Comparison of ENCODE assay signal across 8 mouse cellular contexts in the genomic region with DNA sequence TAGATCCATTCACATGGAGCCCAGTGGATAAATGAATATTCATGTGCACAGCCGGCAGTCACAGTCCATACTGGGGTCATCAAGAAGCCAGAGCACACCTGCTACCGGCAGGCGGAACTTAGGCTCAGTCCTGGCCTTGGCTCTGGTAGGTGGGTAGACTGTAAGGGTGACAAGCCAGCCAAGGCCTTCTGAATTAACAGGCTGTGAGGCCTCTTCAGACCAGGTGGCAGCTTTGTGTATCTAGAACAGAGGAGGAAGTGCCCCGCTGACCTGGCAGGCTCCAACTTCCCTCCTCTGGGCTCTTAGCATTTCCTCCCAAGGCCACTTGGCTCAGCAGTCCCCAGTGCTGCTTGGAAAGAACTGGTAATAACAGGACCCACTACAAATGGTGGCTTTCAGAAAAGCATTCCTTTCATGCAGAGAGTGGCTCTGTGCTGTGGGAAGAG. TPM values are rescaled to one million over a fixed set of nuclear protein-coding genes. Genes with fewer than 3 reads are reported as not detected.
DNase-seq lines count a peak whose midpoint lies in the region; ATAC-seq lines count a peak whose summit lies in the region.
"Had no signal": no experiment of that assay in that cellular context is flagged by ENCODE, and none has a peak within 500 bp of the region (broad histone marks: within the 10 kb centered on the region; RNA-seq: fewer than 3 reads in every experiment).

No protein-coding gene starts in this region.

- no peaks in the 10 kb centered on the region for H3K9me3 ChIP-seq in forebrain, embryonic 13.5 days (replicated peaks)
- H3K9me3 ChIP-seq: limb, embryonic 12.5 days had no signal

- DNase-seq in left cerebral cortex, postnatal 10 days (ENCODE audit: extremely low spot score in 1 of 2, low spot score in 2 of 2) = peak; percentile 58 to 81
- no peak for DNase-seq in left cerebral cortex, adult 11 months (ENCODE audit: low spot score)
- DNase-seq in brain, adult 2 months (ENCODE audit: low read depth, low spot score) = peak; percentile 97
- peak; percentile 41 to 59 for DNase-seq in layer of hippocampus, postnatal 10 days (ENCODE audit: low spot score in 2 of 2)
- DNase-seq in right cerebral cortex, postnatal 25 days = peak; percentile 32
- no peak for DNase-seq in retina, postnatal 1 day

- no peak overlapping the region for H3K4me3 ChIP-seq in forebrain, embryonic 13.5 days
- H3K4me3 ChIP-seq: limb, embryonic 12.5 days had no signal

- 0 out of 2 replicates have a peak overlapping the region, but pooled peaks have one; percentile 5 for H3K9ac ChIP-seq in forebrain, embryonic 13.5 days
- H3K9ac ChIP-seq: limb, embryonic 12.5 days had no signal

- H3K4me1 ChIP-seq in forebrain, embryonic 13.5 days = peaks cover 11% of the 10 kb centered on the region
- H3K4me1 ChIP-seq: limb, embryonic 12.5 days had no signal

- H3K4me2 ChIP-seq in forebrain, embryonic 13.5 days = no peak overlapping the region
- H3K4me2 ChIP-seq: limb, embryonic 12.5 days had no signal

- H3K27me3 ChIP-seq in forebrain, embryonic 13.5 days = no peaks in the 10 kb centered on the region
- H3K27me3 ChIP-seq: limb, embryonic 12.5 days had no signal

- intact Hi-C loops in left cerebral cortex, postnatal 10 days (cut with DNase I) = loop anchor here (2.0 kb wide), 1 partner anchor 50 kb away; a partner anchor contains a TSS

- peak overlapping the region; percentile 2 for H3K27ac ChIP-seq in forebrain, embryonic 13.5 days
- H3K27ac ChIP-seq: limb, embryonic 12.5 days had no signal

- 42% methylated on average over 4 of the region's 4 CpGs for WGBS in forebrain, embryonic 13.5 days

- H3K36me3 ChIP-seq in forebrain, embryonic 13.5 days (ENCODE audit: poor library complexity, severe bottlenecking) = peaks cover 33% of the 10 kb centered on the region

- 0 out of 2 replicates have a peak, but pooled peaks have one; percentile 21 for ATAC-seq in forebrain, embryonic 13.5 days

RNA-seq across cellular contexts. Expression of a gene that starts 24.3 kb away (rescaled TPM):
- total RNA-seq in left cerebral cortex, postnatal 10 days (2021) = 10 to 100 TPM; 35.8 to 36.8 TPM
- polyA plus RNA-seq in forebrain, embryonic 13.5 days (2015; fragmentation: Nextera tagmentation; extraction: Ambion mirVana) = 43.4 and 48.2 TPM in 2 replicates
- total RNA-seq in layer of hippocampus, postnatal 10 days (2021) = 10 to 100 TPM; 30.8 to 34.2 TPM

RNA-seq across cellular contexts. Expression of a gene that starts 35.1 kb away (rescaled TPM):
- 10 to 100 TPM; 41.2 to 41.8 TPM for total RNA-seq in left cerebral cortex, postnatal 10 days (2021)
- polyA plus RNA-seq in forebrain, embryonic 13.5 days (2015; fragmentation: Nextera tagmentation; extraction: Ambion mirVana) = 91.2 and 96.8 TPM in 2 replicates
- total RNA-seq in layer of hippocampus, postnatal 10 days (2021) = 10 to 100 TPM; 46.0 to 51.1 TPM

RNA-seq across cellular contexts. Expression of a gene that starts 44.1 kb away (rescaled TPM):
- total RNA-seq in left cerebral cortex, postnatal 10 days (2021) = 1 to 10 TPM; 7.6 TPM
- 56.9 and 57.1 TPM in 2 replicates for polyA plus RNA-seq in forebrain, embryonic 13.5 days (2015; fragmentation: Nextera tagmentation; extraction: Ambion mirVana)
- 10 to 100 TPM; 10.6 to 11.2 TPM for total RNA-seq in layer of hippocampus, postnatal 10 days (2021)

RNA-seq across cellular contexts. Expression of a gene that starts 50.2 kb away (rescaled TPM):
- 10 to 100 TPM; 97.6 to 99.1 TPM for total RNA-seq in left cerebral cortex, postnatal 10 days (2021)
- polyA plus RNA-seq in forebrain, embryonic 13.5 days (2015; fragmentation: Nextera tagmentation; extraction: Ambion mirVana) = 41.8 and 45.3 TPM in 2 replicates
- 100 to 1,000 TPM; 129 to 132 TPM for total RNA-seq in layer of hippocampus, postnatal 10 days (2021)

Comparison
In these comparisons a context has a peak if more than half of its experiments do, and no peak if none do; other contexts are left out.
1. DNase-seq: peak in left cerebral cortex, postnatal 10 days (2 of 2), brain, adult 2 months (single experiment), layer of hippocampus, postnatal 10 days (2 of 2) and right cerebral cortex, postnatal 25 days (single experiment); none in left cerebral cortex, adult 11 months (single experiment) and retina, postnatal 1 day (single experiment).